Mouse (Mus musculus): ENCODE results near the gene Unc119.
A peak's percentile ranks its signal among the peaks of the same experiment; 100 is the strongest.

Unc119 gene

GRCm38 (mm10) chr11:78371711-78372110 lies 28.4 kb downstream of the Unc119 start:
- no peak for DNase-seq (ENCODE audit: low read depth)

DNA sequence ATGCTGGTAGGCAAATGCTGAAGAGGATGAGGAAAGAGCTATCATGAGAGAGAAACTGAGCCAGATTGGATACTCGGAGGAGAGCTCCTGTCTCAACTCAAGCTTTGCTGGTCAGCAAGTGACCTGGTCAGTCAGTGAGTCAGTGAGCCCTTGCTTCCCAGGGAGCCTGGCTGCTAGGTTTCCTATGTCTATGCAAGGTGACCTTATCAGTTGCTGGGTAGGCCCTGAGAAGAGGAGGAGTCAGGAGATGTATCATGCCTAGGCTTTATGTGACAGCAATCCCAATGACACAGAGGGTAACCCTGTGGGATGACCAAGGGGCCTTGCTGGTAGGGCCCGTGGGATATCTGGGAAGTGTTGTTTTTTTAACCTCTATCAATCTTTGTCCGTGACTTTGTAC lies 28.9 kb downstream of the Unc119 start:
- no peak for DNase-seq (ENCODE audit: low read depth)

DNA sequence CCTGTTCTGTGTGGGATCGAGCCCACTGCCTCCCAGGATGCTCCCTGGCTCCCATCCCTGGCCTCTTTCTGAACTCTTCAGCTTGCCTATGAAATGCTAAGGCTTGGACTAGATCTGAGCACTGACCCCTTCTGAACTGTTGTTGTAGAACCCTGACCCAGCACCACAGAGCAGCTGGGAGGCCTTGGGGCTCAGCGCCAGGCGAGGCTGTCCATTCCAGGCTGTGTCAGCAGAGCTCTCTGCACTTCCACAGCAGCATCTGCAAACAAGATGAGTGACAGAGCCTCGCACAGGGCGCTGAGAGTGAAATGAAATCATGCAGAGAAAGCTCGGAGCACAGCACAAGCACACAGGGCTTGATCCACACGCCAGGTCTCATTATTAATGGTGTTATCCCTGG lies 29.3 kb downstream of the Unc119 start:
- DNase-seq (ENCODE audit: low read depth): no peak

DNA sequence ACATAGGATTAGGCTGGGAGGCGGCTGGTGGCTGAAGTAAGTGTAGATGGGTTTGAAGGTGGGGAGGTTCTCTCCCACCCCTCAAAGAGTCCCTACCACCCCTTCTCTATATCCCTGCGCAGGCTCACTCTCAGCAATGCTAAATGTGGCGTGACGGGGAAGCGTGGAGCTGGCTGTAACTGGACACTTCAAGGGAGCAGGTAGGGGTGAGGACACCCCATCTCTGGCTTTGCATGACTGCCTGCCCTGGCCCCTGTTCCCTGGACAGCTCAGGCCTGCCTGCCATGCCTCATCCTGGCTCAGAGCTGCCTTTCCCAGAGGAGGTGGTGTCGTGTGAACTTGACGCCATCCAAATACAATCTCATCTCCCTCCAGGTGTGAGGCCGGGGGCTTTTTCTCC lies 30.9 kb downstream of the Unc119 start:
- no peak for DNase-seq (ENCODE audit: low read depth)

GRCm38 (mm10) chr11:78377549-78378159 lies 34.4 kb downstream of the Unc119 start:
- no peak for DNase-seq (ENCODE audit: low read depth)

DNA sequence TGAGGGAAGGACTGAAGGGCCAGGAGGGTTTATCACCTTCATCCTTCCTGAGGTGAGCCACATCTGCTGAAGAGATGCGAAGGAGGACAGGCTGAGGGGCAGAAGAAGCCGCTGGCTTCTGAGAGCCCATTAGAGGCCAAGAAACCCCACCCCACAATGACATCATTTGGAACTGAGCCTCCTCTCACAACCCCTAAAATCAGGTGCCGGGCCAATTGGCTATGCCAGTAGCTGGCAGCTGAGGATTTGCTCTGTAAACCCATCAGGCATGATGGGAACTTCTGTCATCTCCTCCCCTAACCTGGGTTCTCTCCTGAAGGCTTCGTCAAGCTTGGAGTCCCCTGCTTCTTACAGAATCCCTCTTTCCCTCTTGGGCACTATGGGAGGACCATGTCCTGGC lies 37.1 kb downstream of the Unc119 start:
- DNase-seq (ENCODE audit: low read depth): no peak

GRCm38 (mm10) chr11:78380996-78381395 lies 37.7 kb downstream of the Unc119 start:
- DNase-seq (ENCODE audit: low read depth): no peak

- DNase-seq (ENCODE audit: low read depth): no peak
These were observed 39.0 kb downstream of the Unc119 start for GRCm38 (mm10) chr11:78382286-78382685.

DNA sequence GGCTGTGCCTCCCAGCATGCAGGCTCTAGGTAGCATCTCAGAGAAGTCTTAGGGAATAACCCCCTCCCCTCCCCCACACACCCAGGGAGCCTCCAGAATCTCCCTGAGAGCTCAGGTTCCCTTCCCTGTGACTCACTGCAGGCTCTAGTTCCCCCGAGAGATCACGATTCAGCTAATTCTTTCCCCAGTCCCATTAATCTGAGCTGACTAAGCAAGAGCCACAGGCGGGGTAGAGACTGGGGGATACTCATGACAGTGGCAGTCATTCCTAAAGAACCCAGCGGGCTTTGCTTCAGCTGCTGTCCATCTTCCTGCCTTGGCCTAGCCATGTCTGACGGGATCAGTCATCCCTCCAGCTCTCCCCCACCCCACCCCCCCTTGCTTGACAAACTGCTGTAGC lies 39.4 kb downstream of the Unc119 start:
- no peak for DNase-seq (ENCODE audit: low read depth)

DNA sequence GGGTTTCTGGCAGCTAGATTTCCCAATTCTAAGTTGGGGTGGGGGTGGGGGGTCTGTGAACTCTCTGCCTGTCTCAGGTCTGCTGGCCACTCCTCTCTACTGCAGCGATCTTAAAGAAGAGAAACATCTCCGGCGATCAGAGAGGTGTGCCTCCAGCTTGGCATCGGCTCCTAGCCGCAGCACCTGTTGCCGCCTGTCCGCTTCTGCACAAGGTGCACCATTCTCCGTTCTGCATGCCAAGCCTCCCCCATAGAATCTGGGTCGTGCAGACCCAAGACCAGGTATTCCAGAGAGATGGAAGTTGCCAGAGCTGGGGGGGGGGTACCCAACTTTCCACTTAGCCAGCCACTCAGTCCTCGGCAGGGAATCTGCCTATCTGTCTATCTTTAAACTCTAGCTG lies 42.5 kb downstream of the Unc119 start:
- DNase-seq (ENCODE audit: low read depth): no peak

DNA sequence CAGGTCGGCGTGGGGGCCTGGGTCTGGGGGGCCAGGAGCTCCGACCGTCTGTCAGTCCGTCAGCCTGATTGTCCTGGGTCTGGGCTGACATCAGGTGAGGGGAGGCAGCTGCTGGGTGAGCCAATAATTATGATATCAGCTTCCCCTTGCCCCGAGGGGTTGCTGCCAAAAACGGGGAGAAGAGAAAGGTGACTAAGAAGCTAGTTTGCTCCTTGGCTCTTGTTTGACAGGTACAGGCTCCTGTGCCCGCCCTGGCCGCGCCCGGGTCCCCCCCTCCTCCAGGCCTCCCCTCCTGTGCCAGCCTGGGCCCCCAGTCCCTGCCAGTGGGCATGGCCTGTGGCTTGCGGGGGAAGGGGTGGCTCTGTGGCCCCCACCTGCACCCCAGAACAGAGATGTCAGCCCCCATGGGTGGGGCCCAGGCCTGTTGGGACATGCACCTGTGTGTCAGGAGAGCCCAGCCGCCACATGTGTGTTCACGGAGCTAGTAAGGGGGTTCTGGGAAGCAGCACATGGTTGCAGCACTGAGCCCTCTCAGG lies 43.3 kb downstream of the Unc119 start, which contains the start of gene Foxn1:
TSS of gene Foxn1 (minus strand) at position 51 of the 536 bp plus-strand sequence.
- no peak for DNase-seq (ENCODE audit: low read depth)

- DNase-seq (ENCODE audit: low read depth): no peak
These were observed 49.4 kb downstream of the Unc119 start for GRCm38 (mm10) chr11:78392728-78393127.

GRCm38 (mm10) chr11:78396950-78397349 lies 53.7 kb downstream of the Unc119 start:
- no peak for DNase-seq (ENCODE audit: low read depth)

GRCm38 (mm10) chr11:78397397-78397796 lies 54.1 kb downstream of the Unc119 start:
- peak; percentile 79 for DNase-seq (ENCODE audit: low read depth)

GRCm38 (mm10) chr11:78398212-78398611 lies 54.9 kb downstream of the Unc119 start:
- no peak for DNase-seq (ENCODE audit: low read depth)

Measured in induced T-regulatory cell, adult 2 months (primary cell).